Comparison of ENCODE assay signal across 14 mouse cellular contexts in genomic region chr1:36960509-36961222, GRCm38 (mm10). TPM values are rescaled to one million over a fixed set of nuclear protein-coding genes. Genes with fewer than 3 reads are reported as not detected.
DNase-seq lines count a peak whose midpoint lies in the region; ATAC-seq lines count a peak whose summit lies in the region.
"Had no signal": no experiment of that assay in that cellular context is flagged by ENCODE, and none has a peak within 500 bp of the region (broad histone marks: within the 10 kb centered on the region; RNA-seq: fewer than 3 reads in every experiment).

No protein-coding gene starts in this region.

- H3K4me3 ChIP-seq in forebrain, embryonic 14.5 days (ENCODE audit: low read depth, low read length), result no peak overlapping the region
- H3K4me3 ChIP-seq: embryonic facial prominence, embryonic 12.5 days; limb, embryonic 13.5 days had no signal

- H3K27me3 ChIP-seq in forebrain, embryonic 14.5 days (replicated peaks; ENCODE audit: control insufficient read depth, insufficient read depth, low read length), result no peaks in the 10 kb centered on the region
- H3K27me3 ChIP-seq: embryonic facial prominence, embryonic 12.5 days; limb, embryonic 13.5 days had no signal

- ATAC-seq in inflammation-experienced regulatory T-cells, adult 6 months, result peak; percentile 61
- ATAC-seq in forebrain, embryonic 14.5 days, result no peak

- 90% methylated on average over 16 of the region's 16 CpGs for WGBS in forebrain, embryonic 14.5 days

- H3K4me1 ChIP-seq in forebrain, embryonic 14.5 days (ENCODE audit: control insufficient read depth, insufficient read depth, low read length), result no peaks in the 10 kb centered on the region
- H3K4me1 ChIP-seq: embryonic facial prominence, embryonic 12.5 days; limb, embryonic 13.5 days had no signal

- no peak overlapping the region for H3K9ac ChIP-seq in forebrain, embryonic 14.5 days (ENCODE audit: low read length)
- H3K9ac ChIP-seq: embryonic facial prominence, embryonic 12.5 days; limb, embryonic 13.5 days had no signal

- no peaks in the 10 kb centered on the region for H3K9me3 ChIP-seq in forebrain, embryonic 14.5 days (replicated peaks; ENCODE audit: control insufficient read depth, low read length)
- H3K9me3 ChIP-seq: embryonic facial prominence, embryonic 12.5 days; G1E; limb, embryonic 13.5 days had no signal

- H3K27ac ChIP-seq in forebrain, embryonic 14.5 days (ENCODE audit: low read depth, low read length), result no peak overlapping the region
- H3K27ac ChIP-seq: embryonic facial prominence, embryonic 12.5 days; limb, embryonic 13.5 days had no signal

- DNase-seq in B cell, adult 2 months, result peak; percentile 78 to 83
- DNase-seq in CD4-positive, CD25-positive, alpha-beta regulatory T cell, adult 2 months (ENCODE audit: low read depth, low spot score), result peak; percentile 62
- peak; percentile 28 to 71 for DNase-seq in spleen, postnatal 4 days (ENCODE audit: low spot score in 2 of 2)
- DNase-seq in gastrocnemius, adult 18-20 months (ENCODE audit: low spot score), result no peak
- DNase-seq in forebrain, embryonic 14.5 days (ENCODE audit: low spot score), result no peak
- no peak for DNase-seq in right cerebral cortex, postnatal 36 days (ENCODE audit: low spot score in 2 of 2)
- no peak for DNase-seq in embryo, embryonic 10 days (ENCODE audit: low spot score)
- DNase-seq: cerebellum, postnatal 25 days; heart, postnatal 14 days; kidney, postnatal 10 days had no signal

- H3K4me2 ChIP-seq in forebrain, embryonic 14.5 days (ENCODE audit: low read length), result no peak overlapping the region
- H3K4me2 ChIP-seq: embryonic facial prominence, embryonic 12.5 days; limb, embryonic 13.5 days had no signal

- H3K36me3 ChIP-seq in forebrain, embryonic 14.5 days (ENCODE audit: control insufficient read depth, insufficient read depth, low read length), result no peaks in the 10 kb centered on the region
- H3K36me3 ChIP-seq: embryonic facial prominence, embryonic 12.5 days; G1E; limb, embryonic 13.5 days had no signal

RNA-seq across cellular contexts. Expression of gene Tmem131, which starts 17.2 kb away (rescaled TPM):
- polyA plus RNA-seq in inflammation-experienced regulatory T-cells, adult 6 months (2017; shearing (Covaris generic)), result 10 to 100 TPM in 2 of 3 experiments, 1 to 10 TPM in 1; 7.5 to 15.1 (median 13.0) TPM
- 10 to 100 TPM; 29.1 to 32.1 TPM for total RNA-seq in gastrocnemius, adult 18-20 months (2021)
- 12.2 and 14.2 TPM in 2 replicates for polyA plus RNA-seq in forebrain, embryonic 14.5 days (2014; fragmentation: Nextera tagmentation; extraction: Ambion mirVana)

Comparison
In these comparisons a context has a peak if more than half of its experiments do, and no peak if none do; other contexts are left out.
1. DNase-seq: peak in B cell, adult 2 months (2 of 2), CD4-positive, CD25-positive, alpha-beta regulatory T cell, adult 2 months (single experiment) and spleen, postnatal 4 days (2 of 2); none in gastrocnemius, adult 18-20 months (single experiment), forebrain, embryonic 14.5 days (single experiment), right cerebral cortex, postnatal 36 days (0 of 2) and embryo, embryonic 10 days (single experiment).